Mouse (Mus musculus) neural tube, embryonic 10.5 days (tissue): ENCODE measurements around the gene Cacng6.

Experiments
- DNase-seq: peaks from one replicate; pipeline ENCODE4 v3.0.0-alpha.2; 2017; ENCODE audit warnings: low spot score; ENCODE audit errors: extremely low spot score

Cacng6 gene

DNA sequence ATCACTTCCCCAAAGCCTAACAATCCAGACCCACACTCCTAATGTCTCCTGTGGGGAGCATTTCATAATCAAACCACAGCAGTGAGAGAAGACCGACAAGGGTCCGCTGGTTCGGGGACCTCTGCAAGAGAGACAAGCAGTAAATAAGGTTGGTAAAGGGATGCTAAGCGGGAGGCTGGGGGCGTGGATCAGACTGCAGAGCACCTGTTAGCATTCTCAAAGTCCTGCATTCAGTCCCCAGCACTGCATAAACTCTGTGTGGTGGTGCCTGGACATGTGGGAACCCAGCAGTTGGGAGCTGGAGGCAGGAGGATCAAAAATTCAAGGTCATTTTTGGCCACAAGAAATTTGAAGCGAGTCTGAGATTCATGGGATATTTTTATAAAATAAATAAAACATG is 4.1 kb upstream of the Cacng6 start:
- DNase-seq: no peak

- no peak for DNase-seq
Observed at GRCm38 (mm10) chr7:3420466-3420865, 3.5 kb upstream of the Cacng6 start.

- no peak for DNase-seq
Observed at GRCm38 (mm10) chr7:3421297-3421696, 2.7 kb upstream of the Cacng6 start.

DNA sequence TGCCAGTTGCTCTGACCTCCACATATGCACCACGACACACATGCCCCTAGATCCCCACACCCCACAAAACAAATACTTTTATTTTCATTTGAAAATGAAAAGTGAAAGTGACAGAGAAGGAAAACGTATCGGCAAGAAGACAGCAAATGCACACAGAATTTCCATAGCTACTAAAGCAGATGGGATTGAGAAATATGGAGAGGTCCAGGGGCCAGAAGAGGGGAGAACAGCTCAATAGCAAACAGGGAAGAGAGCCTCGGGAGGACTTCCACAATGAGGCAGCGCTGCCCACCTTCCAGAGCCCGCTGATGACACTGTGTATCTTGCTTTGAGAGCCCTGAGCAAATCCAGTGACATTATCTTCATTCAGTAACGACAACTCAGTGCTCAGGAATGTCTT is 1.9 kb upstream of the Cacng6 start:
- no peak for DNase-seq

DNA sequence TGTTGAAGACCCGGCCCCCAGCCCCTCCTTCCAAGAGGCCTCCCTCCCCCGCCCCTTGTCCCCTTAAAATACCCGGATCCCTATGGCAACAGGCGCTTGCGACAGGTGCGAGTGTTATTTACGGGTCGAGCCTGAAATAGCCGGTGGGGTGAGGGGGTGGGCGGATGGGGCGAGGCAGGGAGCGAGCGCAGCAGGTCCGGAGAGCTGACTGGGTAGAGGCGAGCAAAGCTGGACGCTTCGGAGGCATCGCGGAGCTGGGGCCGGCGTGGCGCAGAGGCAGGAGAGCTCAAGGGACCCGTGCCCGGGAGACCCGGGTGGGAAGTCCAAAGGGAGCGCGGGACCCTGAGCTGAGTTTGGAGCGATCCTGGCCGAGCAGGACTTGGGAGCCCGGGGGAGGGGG is 565 bp upstream of the Cacng6 start:
- DNase-seq: peak; percentile 41

DNA sequence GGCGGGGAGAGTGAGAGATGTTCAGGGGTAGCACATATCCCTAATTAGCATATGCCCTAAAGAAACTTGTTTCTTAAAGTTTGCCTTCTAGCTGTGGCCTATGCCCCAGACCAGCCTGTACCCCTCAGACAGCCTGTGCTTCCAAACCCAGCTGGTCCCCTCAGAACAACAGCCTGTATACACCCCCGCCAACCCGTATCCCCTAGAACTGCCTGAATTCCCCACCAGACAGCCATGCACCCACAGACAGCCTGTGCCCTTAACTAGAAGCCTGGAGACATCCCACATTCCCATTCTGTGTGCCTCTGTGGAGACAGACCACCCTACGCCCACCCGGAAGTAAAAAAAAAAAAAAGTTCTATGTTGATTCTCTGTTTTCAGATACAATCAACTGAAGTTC is 1.1 kb downstream of the Cacng6 start:
- DNase-seq: no peak

DNA sequence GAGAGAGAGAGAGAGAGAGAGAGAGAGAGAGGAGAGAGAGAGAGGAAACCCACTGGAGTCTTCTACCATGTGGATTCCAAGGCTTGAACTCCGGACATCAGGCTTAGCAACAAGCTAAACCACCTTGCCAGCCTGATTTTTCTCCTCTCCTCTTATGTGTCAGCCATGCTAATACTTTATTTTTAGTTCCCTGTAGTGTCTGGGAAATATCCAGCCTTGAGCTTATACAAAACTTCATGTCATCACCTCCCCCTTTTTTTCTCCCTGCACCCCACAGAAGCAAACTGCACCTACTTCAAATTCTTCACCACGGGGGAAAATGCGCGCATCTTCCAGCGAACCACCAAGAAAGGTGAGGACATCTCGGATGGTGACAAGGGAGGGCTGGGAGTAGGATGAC is 6.2 kb downstream of the Cacng6 start:
- no peak for DNase-seq

GRCm38 (mm10) chr7:3432066-3432465 is 8.1 kb downstream of the Cacng6 start:
- no peak for DNase-seq

DNA sequence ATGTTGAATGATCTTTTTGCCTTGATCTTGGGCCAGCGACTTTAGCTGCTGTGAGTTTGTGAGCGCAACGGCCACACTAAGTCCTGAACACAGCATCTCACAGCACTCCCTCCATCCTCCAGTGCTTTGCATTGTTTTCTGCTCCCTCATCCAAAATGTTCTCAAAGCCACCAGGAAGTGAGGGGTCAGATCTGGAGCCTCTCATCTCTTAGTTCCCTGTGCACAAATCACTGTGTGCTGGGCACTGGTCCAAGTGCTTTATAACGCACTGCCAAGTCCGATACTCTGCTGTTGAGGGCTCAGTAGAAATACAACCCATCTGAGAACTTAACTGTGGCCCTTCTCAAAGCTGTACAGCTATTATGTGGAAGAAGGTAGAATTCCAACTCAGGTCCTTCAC is 13.9 kb downstream of the Cacng6 start:
- no peak for DNase-seq

GRCm38 (mm10) chr7:3439984-3440383 is 16.0 kb downstream of the Cacng6 start:
- no peak for DNase-seq

GRCm38 (mm10) chr7:3440526-3440925 is 16.5 kb downstream of the Cacng6 start:
- DNase-seq: no peak

- DNase-seq: no peak
Observed at GRCm38 (mm10) chr7:3442476-3443062, 18.6 kb downstream of the Cacng6 start.

- no peak for DNase-seq
Observed at GRCm38 (mm10) chr7:3444678-3445077, 20.7 kb downstream of the Cacng6 start.

DNA sequence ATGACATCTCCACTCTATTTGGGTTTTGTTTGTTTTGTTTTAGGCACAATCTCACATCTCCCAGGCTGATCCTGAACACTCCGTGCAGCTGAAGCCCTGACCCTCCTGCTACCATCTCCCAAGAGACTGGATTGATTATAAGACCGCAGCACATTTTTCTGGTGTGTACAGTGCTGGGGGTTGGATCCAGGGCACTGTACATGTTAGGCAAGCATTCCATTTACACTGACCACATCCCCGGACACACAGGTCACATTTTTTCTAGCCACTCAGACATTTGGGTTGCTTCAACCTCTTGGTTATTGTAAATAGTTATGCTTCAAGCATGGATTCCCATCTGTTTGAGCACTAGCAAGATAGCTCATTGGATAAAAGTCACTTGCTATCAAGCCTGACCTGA is 22.6 kb downstream of the Cacng6 start:
- DNase-seq: no peak

DNA sequence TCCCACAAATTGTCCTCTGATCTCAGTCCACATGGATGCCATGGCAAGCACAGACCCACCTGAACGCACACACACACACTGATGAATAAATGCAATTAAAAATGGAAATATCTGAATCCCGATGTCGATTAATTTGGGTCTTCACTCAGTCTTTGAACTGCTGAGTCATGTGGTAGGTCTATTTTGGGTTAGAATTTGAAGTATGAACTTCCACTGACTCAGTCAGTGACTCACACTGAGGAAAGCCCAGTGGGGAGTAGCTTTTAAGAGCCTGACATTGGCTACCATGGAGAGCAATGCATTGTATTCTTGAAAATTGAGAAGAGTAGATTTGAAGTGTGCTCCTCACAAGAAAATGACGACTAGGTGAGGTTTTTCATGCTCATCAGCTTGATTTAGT is 23.0 kb downstream of the Cacng6 start:
- DNase-seq: no peak

DNA sequence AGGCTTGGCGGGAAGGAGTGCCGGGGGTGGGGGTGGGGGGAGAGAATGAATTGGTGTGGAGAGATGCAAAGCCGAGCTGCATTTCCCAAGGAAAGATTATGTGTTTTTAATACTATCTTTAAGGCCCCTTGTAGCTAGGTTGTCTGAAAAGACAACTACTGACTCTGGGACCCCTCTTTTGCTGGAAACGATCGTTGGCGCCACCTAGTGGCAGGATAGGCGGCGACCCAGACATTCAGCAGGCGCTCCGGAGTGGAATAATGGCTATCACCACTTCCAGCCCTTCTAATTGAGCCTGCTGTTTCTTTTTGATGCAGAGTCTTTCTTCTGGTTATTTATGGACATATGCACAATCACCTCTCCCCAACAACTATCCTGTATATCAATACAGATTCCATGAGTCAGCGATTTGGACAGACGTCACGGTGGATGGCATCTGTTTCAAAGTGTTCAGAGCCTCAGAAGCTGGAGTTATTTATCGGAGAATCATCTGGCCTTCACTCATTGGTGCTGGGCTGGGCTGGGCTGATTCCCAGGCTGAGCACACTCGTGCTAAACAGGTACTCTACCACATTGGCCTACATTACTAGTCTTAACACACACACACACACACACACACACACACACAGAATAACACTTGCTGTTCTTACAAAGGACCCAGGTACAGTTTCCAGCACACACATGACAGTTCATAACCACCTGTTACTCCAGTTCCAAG is 24.9 kb downstream of the Cacng6 start:
- DNase-seq: peak; percentile 84

DNA sequence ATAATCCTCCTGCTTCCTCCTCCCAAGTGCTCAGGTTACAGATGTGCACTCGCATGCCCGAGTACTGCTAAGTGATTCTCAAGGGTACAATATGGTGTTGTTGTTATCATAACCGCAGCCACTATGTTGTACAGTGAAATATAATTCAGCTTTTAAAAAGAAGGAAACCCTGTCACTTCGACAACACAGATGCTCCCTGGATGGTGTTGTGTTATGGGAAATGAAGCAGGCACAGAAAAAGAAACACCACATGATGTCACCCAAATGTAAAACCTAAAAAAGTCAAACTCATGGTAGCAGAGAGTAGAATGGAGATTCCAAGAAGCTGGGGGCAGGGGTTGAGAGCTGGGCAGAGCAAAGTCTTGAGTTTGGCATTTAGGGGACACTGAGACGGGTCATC is 26.7 kb downstream of the Cacng6 start:
- no peak for DNase-seq

GRCm38 (mm10) chr7:3451161-3451560 is 27.2 kb downstream of the Cacng6 start:
- no peak for DNase-seq

GRCm38 (mm10) chr7:3452821-3453485 is 29.0 kb downstream of the Cacng6 start:
- DNase-seq: no peak

- no peak for DNase-seq
Observed at GRCm38 (mm10) chr7:3453486-3454183, 29.6 kb downstream of the Cacng6 start.

DNA sequence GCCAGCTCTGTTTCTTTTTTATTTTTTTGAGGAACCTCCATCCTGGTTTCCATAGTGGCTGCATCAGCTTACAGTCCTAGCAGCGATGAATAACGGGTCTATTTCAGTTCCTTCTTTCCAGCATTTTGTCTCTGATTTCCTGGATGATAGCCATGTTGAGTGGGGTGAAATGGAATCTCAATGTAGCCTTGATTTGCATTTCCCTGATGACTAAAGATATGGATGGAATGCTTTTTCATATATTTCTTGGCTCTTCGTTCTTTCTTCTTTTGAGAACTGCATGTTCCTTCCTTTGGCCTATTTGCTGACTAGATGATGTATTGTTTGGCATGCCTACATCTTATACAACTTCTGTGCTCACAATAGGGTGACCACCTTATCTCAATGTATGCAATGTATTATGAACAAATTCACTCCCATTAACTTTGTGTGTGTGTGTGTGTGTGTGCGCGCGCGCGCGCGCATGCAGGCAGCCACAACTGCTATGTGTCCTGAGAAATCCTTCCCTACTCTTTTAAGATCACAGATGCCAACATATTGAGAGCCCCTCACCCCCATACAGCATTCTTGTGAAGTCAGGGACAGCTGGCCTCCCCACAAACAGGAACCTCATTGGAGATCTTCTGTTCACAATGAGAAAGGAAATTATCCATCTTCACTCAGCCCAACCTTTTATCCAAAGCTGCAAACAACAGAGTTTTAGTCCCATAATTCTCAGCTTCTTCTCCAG is 33.3 kb downstream of the Cacng6 start:
- DNase-seq: no peak

DNA sequence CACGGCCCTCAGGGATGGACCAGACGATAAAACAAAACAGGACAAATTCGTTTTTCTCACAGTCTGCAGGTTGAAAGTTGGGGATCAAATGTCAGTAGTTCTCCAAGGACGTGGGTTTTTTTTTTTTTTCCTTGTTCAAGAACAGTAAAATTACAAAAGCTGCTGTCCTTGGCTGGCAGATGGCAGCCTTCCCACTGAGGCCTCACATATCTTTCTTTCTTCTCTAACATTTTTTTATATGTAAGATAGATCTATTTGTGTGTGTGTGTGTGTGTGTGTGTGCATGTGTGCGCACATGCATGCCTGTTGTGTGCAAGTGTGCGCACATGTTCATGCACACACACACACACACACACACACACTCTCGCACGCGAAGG is 33.8 kb downstream of the Cacng6 start:
- DNase-seq: no peak
